Mouse (Mus musculus) heart, embryonic 15.5 days (tissue): ENCODE results near the gene Grik5. TPM values are rescaled to one million over a fixed set of nuclear protein-coding genes. Genes with fewer than 3 reads are reported as not detected.

Experiments
- ATAC-seq: fragments of 200-750 bp; cut with Nextera tagmentation; replicated peaks from 2 replicates; pipeline ENCODE4 v1.8.0; 2017; ENCODE audit warnings: low read depth, moderate TSS enrichment; ENCODE audit not compliant: insufficient number of reproducible peaks, insufficient read depth, low FRiP score
- H3K27ac ChIP-seq: fragments of 300-500 bp; sonication (generic); 2 replicates; pipeline ENCODE4 v1.5.1; 2015; ENCODE audit warnings: mild to moderate bottlenecking, inconsistent platforms
- H3K27me3 ChIP-seq: fragments of 300-500 bp; sonication (generic); 2 replicates; pipeline ENCODE4 v1.6.1; 2015; ENCODE audit warnings: inconsistent platforms
- H3K36me3 ChIP-seq: fragments of 300-500 bp; sonication (generic); 2 replicates; pipeline ENCODE4 v1.6.1; 2015; ENCODE audit warnings: mild to moderate bottlenecking, inconsistent platforms
- H3K4me1 ChIP-seq: fragments of 300-500 bp; sonication (generic); replicated peaks from 2 replicates; pipeline ENCODE4 v1.6.1; 2015; ENCODE audit warnings: inconsistent platforms
- H3K4me2 ChIP-seq: fragments of 300-500 bp; sonication (generic); 2 replicates; pipeline ENCODE4 v1.6.1; 2015; ENCODE audit warnings: inconsistent platforms, mild to moderate bottlenecking, moderate library complexity
- H3K4me3 ChIP-seq: fragments of 300-500 bp; sonication (generic); 2 replicates; pipeline ENCODE4 v1.5.1; 2015; ENCODE audit warnings: mild to moderate bottlenecking, inconsistent platforms
- H3K9ac ChIP-seq: fragments of 300-500 bp; sonication (generic); 2 replicates; pipeline ENCODE4 v1.6.1; 2015; ENCODE audit warnings: mild to moderate bottlenecking, inconsistent platforms
- H3K9me3 ChIP-seq: fragments of 300-500 bp; sonication (generic); replicated peaks from 2 replicates; pipeline ENCODE4 v1.6.1; 2016; ENCODE audit warnings: inconsistent platforms
- WGBS: fragments of 180-500 bp; shearing (Covaris S2); methylation state at CpG from one replicate; pipeline ENCODE4 v1.1.7; 2015; ENCODE audit warnings: mixed read lengths; 5-methylcytosine and 5-hydroxymethylcytosine counted together
- polyA plus RNA-seq: library from polyadenylated mRNA; unstranded; fragments of >200 nt; fragmentation: Nextera tagmentation; extraction: Ambion mirVana; gene quantifications from 2 replicates; pipeline ENCODE4 v1.2.1, GENCODE M21; 2015

Gene Grik5
- polyA plus RNA-seq, 1 experiment from 2014 or later = 2.4 TPM

- Histone ChIP-seq H3K4me1 (peaks cover 34% of the 10 kb centered on the region), H3K27me3 (no peaks in the 10 kb centered on the region), H3K27ac (peak overlapping the region; percentile 97), H3K9ac (peak overlapping the region; percentile 98), H3K4me2 (peak overlapping the region; percentile 75), H3K9me3 (no peaks in the 10 kb centered on the region), H3K36me3 (peaks cover 30% of the 10 kb centered on the region), H3K4me3 (peak overlapping the region; percentile 97)
- ATAC-seq = peak; percentile 40
- under 1% methylated on average over 33 of the region's 33 CpGs for WGBS
These were observed 5.2 kb upstream of the Grik5 start for GRCm38 (mm10) chr7:25077414-25077755.

- Histone ChIP-seq H3K36me3 (peaks cover 24% of the 10 kb centered on the region), H3K27ac (peak overlapping the region; percentile 97), H3K4me2 (peak overlapping the region; percentile 75), H3K9me3 (no peaks in the 10 kb centered on the region), H3K27me3 (no peaks in the 10 kb centered on the region), H3K9ac (peak overlapping the region; percentile 98), H3K4me1 (peaks cover 34% of the 10 kb centered on the region), H3K4me3 (peak overlapping the region; percentile 97)
- peak; percentile 96 for ATAC-seq
- under 1% methylated on average over 56 of the region's 56 CpGs for WGBS
These were observed 4.7 kb upstream of the Grik5 start for GRCm38 (mm10) chr7:25076663-25077413.

GRCm38 (mm10) chr7:25076296-25076662 is 4.1 kb upstream of the Grik5 start:
- WGBS = 16% methylated on average over 7 of the region's 7 CpGs
- H3K36me3 ChIP-seq = peaks cover 19% of the 10 kb centered on the region
- H3K27ac ChIP-seq = peak overlapping the region; percentile 94
- peak overlapping the region; percentile 62 for H3K9ac ChIP-seq
- H3K4me2 ChIP-seq = peak overlapping the region; percentile 65
- ATAC-seq = no peak
- H3K27me3 ChIP-seq = no peaks in the 10 kb centered on the region
- peaks cover 39% of the 10 kb centered on the region for H3K4me1 ChIP-seq
- H3K9me3 ChIP-seq = no peaks in the 10 kb centered on the region
- H3K4me3 ChIP-seq = peak overlapping the region; percentile 97

DNA sequence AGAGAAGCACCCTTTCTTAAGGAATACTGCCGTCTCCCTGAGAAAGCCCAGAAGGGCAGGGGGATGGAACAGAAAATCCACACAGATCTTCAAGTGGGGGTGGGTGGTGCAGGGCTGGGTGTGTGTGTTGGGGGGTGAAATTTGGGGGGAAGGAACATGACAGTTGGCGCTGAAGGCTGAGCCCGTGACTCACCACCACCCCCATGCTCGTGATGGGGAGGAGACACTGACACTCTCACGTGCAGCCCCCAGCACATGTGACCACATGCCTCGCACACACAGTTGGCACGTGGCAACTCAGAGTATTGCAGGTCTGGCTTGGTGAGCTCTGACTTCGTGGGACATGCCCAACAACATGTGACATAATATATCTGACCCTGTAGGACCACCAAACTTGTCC is 1.8 kb upstream of the Grik5 start:
- Histone ChIP-seq H3K27me3 (no peaks in the 10 kb centered on the region), H3K4me1 (peaks cover 54% of the 10 kb centered on the region), H3K4me2 (no peak overlapping the region), H3K9ac (no peak overlapping the region), H3K4me3 (no peak overlapping the region), H3K27ac (no peak overlapping the region), H3K36me3 (no peaks in the 10 kb centered on the region), H3K9me3 (no peaks in the 10 kb centered on the region)
- ATAC-seq = no peak
- 80% methylated on average over 8 of the region's 8 CpGs for WGBS

DNA sequence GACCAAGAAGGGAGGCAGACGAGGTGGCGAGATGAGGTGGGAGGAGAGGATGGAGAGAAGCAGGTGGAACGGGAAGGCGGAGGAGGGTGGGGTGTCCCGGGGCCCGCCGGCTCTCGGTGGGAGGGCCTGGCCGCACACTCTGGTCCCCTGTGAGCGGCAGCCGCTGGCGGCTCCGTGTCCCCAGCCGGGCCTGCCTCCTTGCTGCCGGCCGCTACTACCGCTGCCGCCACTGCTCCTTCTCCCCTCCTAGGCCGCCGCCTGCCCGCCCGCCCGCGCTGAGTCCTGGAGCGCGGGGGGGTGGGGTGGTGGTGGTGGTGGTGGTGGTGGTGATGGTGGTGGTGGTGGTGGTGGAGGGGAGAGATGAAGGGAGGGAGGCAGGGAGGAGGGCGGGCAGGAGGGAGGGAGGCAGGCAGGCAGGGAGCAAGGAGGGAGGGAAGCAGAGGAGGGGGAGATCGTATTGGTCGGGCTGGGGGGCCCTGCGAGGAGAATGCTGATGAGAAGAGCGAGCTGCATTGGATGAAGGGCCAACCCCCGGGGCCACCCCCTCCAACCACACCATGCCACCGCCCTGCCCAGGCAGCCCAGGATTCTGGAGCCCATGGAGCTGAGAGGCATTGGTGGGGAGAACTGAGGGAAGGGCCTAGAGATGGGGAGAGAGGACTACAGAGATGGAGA is 707 bp upstream of the Grik5 start:
- Histone ChIP-seq H3K4me2 (peak overlapping the region; percentile 93), H3K9ac (peak overlapping the region; percentile 75), H3K27ac (peak overlapping the region; percentile 81), H3K4me3 (peak overlapping the region; percentile 73), H3K36me3 (peaks cover 6% of the 10 kb centered on the region; the same call in 1 of the 2 replicates), H3K9me3 (no peaks in the 10 kb centered on the region), H3K27me3 (no peaks in the 10 kb centered on the region), H3K4me1 (peaks cover 43% of the 10 kb centered on the region)
- 1% methylated on average over 10 of the region's 33 CpGs for WGBS
- ATAC-seq = peak; percentile 5; the same call in 1 of the 2 replicates

DNA sequence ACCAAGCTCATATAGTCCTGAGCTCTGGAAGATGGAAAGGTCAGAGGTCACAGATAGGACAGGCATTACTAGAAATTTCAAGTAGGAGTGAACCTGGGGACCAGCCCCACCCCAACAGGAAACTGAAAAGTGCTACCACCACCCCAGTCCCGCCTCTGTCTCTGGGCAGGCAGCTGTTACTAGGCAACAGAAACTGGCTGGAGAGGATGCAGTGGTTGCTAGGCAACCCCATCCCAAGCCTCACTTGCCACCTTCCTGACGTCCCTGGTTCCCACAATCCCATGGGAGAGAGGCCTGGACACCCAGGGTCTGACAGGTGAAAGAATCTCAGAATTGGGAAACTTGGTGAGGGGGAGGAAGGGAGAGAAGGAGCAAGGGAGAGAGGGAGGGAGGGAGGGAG is 3.4 kb downstream of the Grik5 start:
- Histone ChIP-seq H3K4me1 (peaks cover 30% of the 10 kb centered on the region), H3K4me3 (no peak overlapping the region), H3K36me3 (peaks cover 11% of the 10 kb centered on the region), H3K27ac (no peak overlapping the region), H3K9ac (no peak overlapping the region), H3K27me3 (no peaks in the 10 kb centered on the region), H3K9me3 (no peaks in the 10 kb centered on the region), H3K4me2 (no peak overlapping the region)
- no peak for ATAC-seq
- WGBS = 56% methylated on average over 2 of the region's 2 CpGs

GRCm38 (mm10) chr7:25067909-25068656 is 4.1 kb downstream of the Grik5 start:
- no peak overlapping the region for H3K9ac ChIP-seq
- ATAC-seq = no peak
- H3K27me3 ChIP-seq = no peaks in the 10 kb centered on the region
- H3K36me3 ChIP-seq = peaks cover 14% of the 10 kb centered on the region
- H3K9me3 ChIP-seq = no peaks in the 10 kb centered on the region
- WGBS = 87% methylated on average over 22 of the region's 22 CpGs
- no peak overlapping the region for H3K27ac ChIP-seq
- H3K4me2 ChIP-seq = no peak overlapping the region
- no peak overlapping the region for H3K4me3 ChIP-seq
- peaks cover 24% of the 10 kb centered on the region for H3K4me1 ChIP-seq

DNA sequence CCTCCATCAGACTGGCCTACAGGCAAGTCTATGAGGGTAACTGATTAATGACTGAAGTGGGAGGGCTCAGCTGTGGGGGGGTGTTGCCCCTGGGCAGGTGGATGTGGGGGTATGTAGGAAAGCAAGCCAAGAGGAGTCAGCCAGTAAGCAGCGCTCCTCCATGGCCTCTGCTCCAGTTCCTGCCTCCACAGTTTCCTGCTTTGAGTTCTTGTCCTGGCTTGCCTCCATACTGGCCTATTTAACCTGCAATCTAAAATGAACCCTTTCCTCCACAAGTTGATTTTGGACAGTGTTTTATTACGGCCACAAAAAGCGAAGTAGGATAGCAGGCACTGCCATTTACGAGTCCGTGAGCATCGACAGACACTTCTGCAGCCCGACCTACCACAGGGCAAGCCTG is 4.8 kb downstream of the Grik5 start:
- Histone ChIP-seq H3K36me3 (peaks cover 22% of the 10 kb centered on the region), H3K27me3 (no peaks in the 10 kb centered on the region), H3K9me3 (no peaks in the 10 kb centered on the region), H3K27ac (no peak overlapping the region), H3K4me3 (no peak overlapping the region), H3K9ac (no peak overlapping the region), H3K4me1 (peaks cover 23% of the 10 kb centered on the region), H3K4me2 (no peak overlapping the region)
- 89% methylated on average over 7 of the region's 7 CpGs for WGBS
- no peak for ATAC-seq

DNA sequence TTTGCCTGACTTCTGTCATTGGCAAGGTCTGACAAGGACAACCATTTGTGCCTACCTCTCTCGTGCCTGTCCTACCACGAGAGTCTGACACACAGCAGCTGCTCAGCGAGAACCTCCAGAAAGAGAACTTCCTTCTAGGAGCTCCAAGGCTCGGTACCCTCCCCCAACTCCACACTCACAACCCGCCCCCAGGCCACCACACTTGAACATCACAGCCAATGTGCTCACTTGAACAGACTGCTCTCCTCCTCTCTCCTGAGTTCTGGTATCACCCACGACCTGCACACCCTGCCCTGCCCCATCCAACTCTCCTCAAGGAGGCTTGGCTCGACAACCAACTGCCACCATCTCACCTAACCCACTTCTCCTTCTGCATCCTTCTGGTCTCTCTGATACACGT is 8.2 kb downstream of the Grik5 start:
- Histone ChIP-seq H3K27me3 (no peaks in the 10 kb centered on the region), H3K9ac (no peak overlapping the region), H3K27ac (no peak overlapping the region), H3K9me3 (no peaks in the 10 kb centered on the region), H3K4me1 (no peaks in the 10 kb centered on the region), H3K4me3 (no peak overlapping the region), H3K4me2 (no peak overlapping the region), H3K36me3 (peaks cover 47% of the 10 kb centered on the region)
- no peak for ATAC-seq
- 78% methylated on average over 8 of the region's 8 CpGs for WGBS

DNA sequence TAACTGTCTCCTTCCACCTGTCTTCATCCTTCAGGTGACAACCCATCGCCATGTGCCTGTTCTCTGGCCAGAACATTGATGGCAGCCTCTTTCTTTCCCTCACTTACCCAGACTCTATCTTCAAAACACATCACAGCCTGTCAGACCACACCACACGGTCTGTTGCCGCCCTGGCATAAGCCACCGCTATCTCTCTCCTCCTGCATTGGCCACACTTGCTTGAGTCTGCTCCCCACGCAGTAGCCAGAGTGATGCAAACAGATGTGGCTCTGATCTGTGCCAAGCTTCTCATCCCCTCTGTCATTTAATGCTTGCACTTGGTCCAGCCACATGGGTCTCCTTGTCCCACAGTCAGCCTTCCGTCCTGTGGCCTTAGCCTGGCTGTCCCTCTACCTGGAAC is 8.8 kb downstream of the Grik5 start:
- 86% methylated on average over 6 of the region's 6 CpGs for WGBS
- no peaks in the 10 kb centered on the region for H3K27me3 ChIP-seq

DNA sequence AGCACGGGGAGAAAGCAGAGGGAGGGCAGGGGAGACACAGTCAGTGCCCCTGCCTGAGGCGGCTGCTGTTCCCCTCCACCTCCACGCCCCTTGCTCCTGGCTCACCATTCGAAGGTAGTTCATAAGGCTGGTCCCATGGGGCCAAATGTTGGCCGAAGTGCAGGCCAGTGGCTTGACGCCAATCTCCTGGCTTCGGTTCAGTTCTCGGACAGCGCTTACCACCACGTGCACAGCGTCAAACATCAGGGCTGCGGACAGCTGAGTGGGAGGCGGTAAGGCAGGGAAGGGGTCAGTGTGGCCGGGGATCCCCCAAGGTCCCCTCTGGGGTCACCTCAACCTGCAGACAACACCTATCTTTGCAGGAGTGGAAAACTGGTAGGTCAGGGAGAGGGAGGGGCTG is 13.3 kb downstream of the Grik5 start:
- H3K4me2 ChIP-seq = no peak overlapping the region
- peaks cover 18% of the 10 kb centered on the region for H3K4me1 ChIP-seq
- peaks cover 66% of the 10 kb centered on the region for H3K36me3 ChIP-seq
- no peak overlapping the region for H3K4me3 ChIP-seq
- no peaks in the 10 kb centered on the region for H3K27me3 ChIP-seq
- no peak overlapping the region for H3K9ac ChIP-seq
- ATAC-seq = no peak
- no peak overlapping the region for H3K27ac ChIP-seq
- WGBS = 73% methylated on average over 14 of the region's 14 CpGs
- no peaks in the 10 kb centered on the region for H3K9me3 ChIP-seq

More for the DNA sequence above, 8.8 kb downstream of the Grik5 start:
- H3K9me3 ChIP-seq = no peaks in the 10 kb centered on the region
- H3K9ac ChIP-seq = no peak overlapping the region
- H3K4me3 ChIP-seq = no peak overlapping the region
- no peaks in the 10 kb centered on the region for H3K4me1 ChIP-seq
- no peak overlapping the region for H3K4me2 ChIP-seq
- no peak overlapping the region for H3K27ac ChIP-seq
- H3K36me3 ChIP-seq = peaks cover 50% of the 10 kb centered on the region
- no peak for ATAC-seq
